Mouse (Mus musculus) heart, embryonic 16.5 days (tissue): ENCODE measurements around the gene Dock11. TPM values are rescaled to one million over a fixed set of nuclear protein-coding genes. Genes with fewer than 3 reads are reported as not detected.
A peak's percentile ranks its signal among the peaks of the same experiment; 100 is the strongest.

Source experiments
- ATAC-seq: fragments of 200-750 bp; cut with Nextera tagmentation; replicated peaks from 2 replicates; pipeline ENCODE4 v1.8.0; 2017; ENCODE audit warnings: moderate number of reproducible peaks; ENCODE audit not compliant: insufficient read depth, low FRiP score; ENCODE audit errors: extremely low read depth
- H3K27ac ChIP-seq: fragments of 300-500 bp; sonication (generic); 2 replicates; pipeline ENCODE4 v1.5.1; 2014; ENCODE audit warnings: mild to moderate bottlenecking, low read length, control low read depth, moderate library complexity
- H3K27me3 ChIP-seq: fragments of 300-500 bp; sonication (generic); 2 replicates; pipeline ENCODE4 v1.6.1; 2014; ENCODE audit warnings: low read length, mixed read lengths; ENCODE audit not compliant: control insufficient read depth, insufficient read depth
- H3K36me3 ChIP-seq: fragments of 300-500 bp; sonication (generic); 2 replicates; pipeline ENCODE4 v1.6.1; 2014; ENCODE audit not compliant: control insufficient read depth, insufficient read depth
- H3K4me1 ChIP-seq: fragments of 300-500 bp; sonication (generic); 2 replicates; pipeline ENCODE4 v1.6.1; 2014; ENCODE audit warnings: low read length, mixed read lengths; ENCODE audit not compliant: control insufficient read depth, insufficient read depth
- H3K4me2 ChIP-seq: fragments of 300-500 bp; sonication (generic); 2 replicates; pipeline ENCODE4 v1.6.1; 2014; ENCODE audit warnings: low read depth, mild to moderate bottlenecking, control low read depth, low read length
- H3K4me3 ChIP-seq: fragments of 300-500 bp; sonication (generic); 2 replicates; pipeline ENCODE4 v1.5.1; 2014; ENCODE audit warnings: mild to moderate bottlenecking, control low read depth, low read length
- H3K9ac ChIP-seq: fragments of 300-500 bp; sonication (generic); 2 replicates; pipeline ENCODE4 v1.6.1; 2014; ENCODE audit warnings: low read length, control low read depth
- H3K9me3 ChIP-seq: fragments of 300-500 bp; sonication (generic); replicated peaks from 2 replicates; pipeline ENCODE4 v1.6.1; 2016; ENCODE audit warnings: low read length; ENCODE audit not compliant: control insufficient read depth
- WGBS: fragments of 180-500 bp; shearing (Covaris S2); extraction: QIAGEN DNeasy Blood & Tissue Kit; methylation state at CpG from one replicate; pipeline ENCODE4 v1.1.7; 2014; 5-methylcytosine and 5-hydroxymethylcytosine counted together
- polyA plus RNA-seq: library from polyadenylated mRNA; unstranded; fragments of >200 nt; fragmentation: Nextera tagmentation; extraction: Ambion mirVana; gene quantifications from 2 replicates; pipeline ENCODE4 v1.2.1, GENCODE M21; 2015

Gene Dock11
- polyA plus RNA-seq, 1 experiment from 2014 or later, result 6.0 TPM

GRCm38 (mm10) chrX:35904352-35904751 lies 15.7 kb downstream of the Dock11 start:
- Histone ChIP-seq H3K36me3 (no peaks in the 10 kb centered on the region), H3K27me3 (no peaks in the 10 kb centered on the region), H3K27ac (no peak overlapping the region), H3K4me1 (no peaks in the 10 kb centered on the region), H3K9me3 (no peaks in the 10 kb centered on the region), H3K4me3 (no peak overlapping the region), H3K4me2 (peak overlapping the region; percentile 18; the same call in 1 of the 2 replicates), H3K9ac (no peak overlapping the region)
- no peak for ATAC-seq
- 50% methylated on average over 7 of the region's 7 CpGs for WGBS

DNA sequence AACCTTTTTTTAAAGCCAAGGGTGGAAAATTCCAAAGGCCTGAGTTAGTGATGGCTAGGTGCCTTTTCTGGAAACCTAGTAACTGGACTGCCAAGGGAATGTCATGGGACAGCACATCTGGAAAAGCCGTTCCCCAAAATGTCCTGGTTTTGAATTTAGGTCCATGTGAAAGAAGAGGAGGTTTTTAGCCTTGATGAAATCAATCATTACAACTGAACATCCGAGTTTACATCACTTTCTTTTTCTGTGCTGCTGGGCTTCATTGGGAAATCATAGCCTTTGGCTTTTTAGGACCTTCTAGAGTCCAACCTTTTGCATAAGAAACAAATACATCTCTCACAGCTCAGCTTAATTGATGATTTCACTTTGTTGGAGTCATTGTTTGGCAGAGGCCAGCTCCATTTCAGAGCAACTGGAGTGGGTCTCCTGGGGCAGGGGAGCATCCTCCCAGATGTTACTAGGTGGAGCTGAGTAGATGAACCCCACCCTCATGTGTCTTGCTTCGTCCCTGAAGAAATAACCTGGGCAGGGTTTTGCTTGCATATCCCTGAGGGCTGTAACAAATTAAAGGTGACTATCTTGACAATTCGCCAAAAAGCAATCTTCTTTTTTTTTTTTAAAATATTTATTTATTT lies 18.2 kb downstream of the Dock11 start:
- Histone ChIP-seq H3K9ac (no peak overlapping the region), H3K36me3 (no peaks in the 10 kb centered on the region), H3K4me3 (no peak overlapping the region), H3K27me3 (no peaks in the 10 kb centered on the region), H3K4me1 (no peaks in the 10 kb centered on the region), H3K9me3 (no peaks in the 10 kb centered on the region), H3K4me2 (no peak overlapping the region), H3K27ac (no peak overlapping the region)
- ATAC-seq, result no peak
- 66% methylated on average over 4 of the region's 4 CpGs for WGBS

GRCm38 (mm10) chrX:35919558-35919957 lies 30.9 kb downstream of the Dock11 start:
- no peak overlapping the region for H3K9ac ChIP-seq
- H3K4me1 ChIP-seq, result peaks cover 2% of the 10 kb centered on the region
- H3K36me3 ChIP-seq, result no peaks in the 10 kb centered on the region
- no peaks in the 10 kb centered on the region for H3K9me3 ChIP-seq
- no peak overlapping the region for H3K4me2 ChIP-seq
- H3K4me3 ChIP-seq, result no peak overlapping the region
- ATAC-seq, result no peak
- 71% methylated on average over 2 of the region's 2 CpGs for WGBS
- no peaks in the 10 kb centered on the region for H3K27me3 ChIP-seq
- peak overlapping the region; percentile 46 for H3K27ac ChIP-seq

DNA sequence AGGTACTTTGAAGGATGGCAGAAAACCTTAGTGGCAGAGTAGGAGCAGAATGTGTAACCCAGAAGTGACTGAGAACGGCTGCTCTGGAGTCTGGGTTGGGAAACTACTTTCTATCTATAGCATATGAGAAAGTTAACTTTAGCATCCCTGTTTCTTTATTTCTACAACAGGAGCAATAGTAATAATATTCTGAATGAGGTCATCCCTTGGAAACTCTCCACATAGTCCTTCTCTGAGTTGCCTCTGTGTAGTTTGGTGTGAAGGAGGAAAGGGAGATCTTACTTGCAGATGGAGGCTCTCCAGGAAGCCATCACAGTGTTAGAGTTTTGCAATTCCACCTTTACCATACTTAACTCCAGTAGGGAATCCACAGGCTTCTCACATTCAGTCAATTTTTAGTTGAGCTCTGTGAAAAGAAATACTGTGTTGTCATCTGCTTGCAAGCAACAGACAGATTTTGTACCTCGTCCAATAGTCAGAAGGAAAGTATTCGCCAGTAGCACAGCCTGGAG lies 31.5 kb downstream of the Dock11 start:
- Histone ChIP-seq H3K27ac (peak overlapping the region; percentile 46), H3K4me2 (no peak overlapping the region), H3K4me3 (no peak overlapping the region)

GRCm38 (mm10) chrX:35921922-35922321 lies 33.3 kb downstream of the Dock11 start:
- H3K36me3 ChIP-seq, result no peaks in the 10 kb centered on the region
- no peak overlapping the region for H3K4me2 ChIP-seq

More for the DNA sequence above, 31.5 kb downstream of the Dock11 start:
- Histone ChIP-seq H3K4me1 (peaks cover 2% of the 10 kb centered on the region), H3K9me3 (no peaks in the 10 kb centered on the region), H3K36me3 (no peaks in the 10 kb centered on the region), H3K9ac (no peak overlapping the region), H3K27me3 (no peaks in the 10 kb centered on the region)
- no peak for ATAC-seq
- 61% methylated on average over 3 of the region's 3 CpGs for WGBS

GRCm38 (mm10) chrX:35924705-35925264 lies 36.2 kb downstream of the Dock11 start:
- WGBS, result 46% methylated on average over 1 of the region's 1 CpGs
- no peak overlapping the region for H3K4me2 ChIP-seq
- H3K4me1 ChIP-seq, result peaks cover 2% of the 10 kb centered on the region
- no peak overlapping the region for H3K4me3 ChIP-seq
- no peaks in the 10 kb centered on the region for H3K9me3 ChIP-seq
- no peaks in the 10 kb centered on the region for H3K36me3 ChIP-seq
- no peak for ATAC-seq
- no peak overlapping the region for H3K27ac ChIP-seq
- no peaks in the 10 kb centered on the region for H3K27me3 ChIP-seq
- H3K9ac ChIP-seq, result no peak overlapping the region

More at GRCm38 (mm10) chrX:35921922-35922321, 33.3 kb downstream of the Dock11 start:
- WGBS, result 71% methylated on average over 3 of the region's 3 CpGs
- Histone ChIP-seq H3K4me3 (no peak overlapping the region), H3K4me1 (peaks cover 2% of the 10 kb centered on the region), H3K9ac (no peak overlapping the region), H3K9me3 (no peaks in the 10 kb centered on the region), H3K27me3 (no peaks in the 10 kb centered on the region), H3K27ac (no peak overlapping the region)
- no peak for ATAC-seq

DNA sequence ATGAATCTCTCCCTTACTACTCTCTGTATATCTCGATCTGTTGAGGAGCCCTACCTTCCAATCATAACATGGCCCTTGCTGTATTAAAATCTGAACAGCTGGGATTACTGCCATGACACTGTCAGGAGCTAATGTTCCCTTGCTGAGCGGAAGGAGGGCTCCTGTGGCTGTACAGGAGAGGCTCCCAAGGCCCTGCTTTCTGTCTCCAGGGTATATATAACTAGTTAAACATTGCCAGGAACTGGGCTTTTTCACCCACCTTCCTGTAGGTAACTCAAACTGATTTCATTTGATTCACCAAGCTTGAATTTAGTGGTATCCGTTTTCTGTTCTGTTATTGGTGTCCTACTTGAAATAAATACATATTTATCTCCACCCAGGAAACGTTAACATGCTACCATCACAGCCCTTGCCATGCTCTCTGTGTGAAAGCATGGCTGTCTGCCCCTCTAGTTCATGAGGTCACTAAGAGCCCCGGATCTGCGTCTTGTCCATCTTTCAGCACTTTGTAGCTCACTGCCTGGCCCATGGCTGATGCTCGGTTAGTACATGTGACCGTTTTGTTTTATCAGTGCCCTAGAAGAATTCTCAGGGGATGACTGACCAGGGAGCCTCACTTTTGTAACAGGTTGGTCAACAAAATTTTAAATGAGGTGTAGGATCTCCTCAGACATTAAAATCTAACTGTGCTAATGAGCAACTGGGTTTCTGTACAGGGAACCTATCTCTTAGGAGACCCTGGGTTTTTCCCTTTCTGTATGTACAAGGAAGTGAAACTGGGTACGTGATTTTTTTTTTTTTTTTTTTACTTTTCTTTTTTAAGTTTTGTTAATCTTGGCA lies 41.7 kb downstream of the Dock11 start:
- Histone ChIP-seq H3K4me1 (no peaks in the 10 kb centered on the region; the same call in none of the 2 replicates), H3K4me2 (no peak overlapping the region), H3K4me3 (no peak overlapping the region), H3K9ac (no peak overlapping the region), H3K27ac (peak overlapping the region; percentile 11; the same call in 1 of the 2 replicates), H3K9me3 (no peaks in the 10 kb centered on the region), H3K36me3 (no peaks in the 10 kb centered on the region), H3K27me3 (no peaks in the 10 kb centered on the region)
- no peak for ATAC-seq
- WGBS, result 43% methylated on average over 9 of the region's 9 CpGs

DNA sequence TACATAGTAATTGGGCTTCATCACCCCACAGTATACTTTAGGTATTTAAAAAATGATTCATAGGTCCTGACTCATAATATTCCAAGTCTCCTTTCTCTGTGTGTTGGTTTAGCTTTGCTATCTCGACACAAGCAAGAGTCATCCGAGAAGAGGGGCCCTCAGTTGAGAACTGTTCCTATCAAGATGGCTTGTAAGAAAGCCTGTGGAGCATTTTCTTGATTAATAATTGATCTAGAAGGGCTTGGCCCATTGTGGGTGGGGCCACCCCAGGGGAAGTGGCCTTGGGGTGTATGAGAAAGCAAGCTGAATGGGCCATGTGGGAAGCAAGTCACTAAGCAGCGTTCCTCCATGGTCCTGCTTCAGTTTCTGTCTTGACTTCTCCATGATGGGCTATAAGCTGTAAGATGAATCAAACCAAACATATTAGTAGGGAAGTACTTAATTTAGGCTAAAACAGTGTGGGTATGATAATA lies 42.3 kb downstream of the Dock11 start:
- H3K9me3 ChIP-seq, result no peaks in the 10 kb centered on the region
- no peaks in the 10 kb centered on the region; the same call in none of the 2 replicates for H3K4me1 ChIP-seq
- no peaks in the 10 kb centered on the region for H3K27me3 ChIP-seq
- H3K27ac ChIP-seq, result no peak overlapping the region
- 47% methylated on average over 3 of the region's 3 CpGs for WGBS
- no peak overlapping the region for H3K4me2 ChIP-seq
- no peak overlapping the region for H3K9ac ChIP-seq
- no peaks in the 10 kb centered on the region for H3K36me3 ChIP-seq
- ATAC-seq, result no peak
- no peak overlapping the region for H3K4me3 ChIP-seq
